Mouse (Mus musculus) subcutaneous adipose tissue, adult 2 months (tissue): ENCODE data around the gene Zfp975. TPM values are rescaled to one million over a fixed set of nuclear protein-coding genes. Genes with fewer than 3 reads are reported as not detected.

Source experiments
- polyA plus RNA-seq: library from polyadenylated mRNA; depleted of rRNA; stranded (reverse); fragments of >200 nt; gene quantifications from 2 replicates; pipeline ENCODE4 v1.2.3, GENCODE M21; 2012; ENCODE audit warnings: low replicate concordance; rRNA removed

Gene Zfp975
- polyA plus RNA-seq, result 0.57 and 1.1 TPM in 2 replicates

DNA sequence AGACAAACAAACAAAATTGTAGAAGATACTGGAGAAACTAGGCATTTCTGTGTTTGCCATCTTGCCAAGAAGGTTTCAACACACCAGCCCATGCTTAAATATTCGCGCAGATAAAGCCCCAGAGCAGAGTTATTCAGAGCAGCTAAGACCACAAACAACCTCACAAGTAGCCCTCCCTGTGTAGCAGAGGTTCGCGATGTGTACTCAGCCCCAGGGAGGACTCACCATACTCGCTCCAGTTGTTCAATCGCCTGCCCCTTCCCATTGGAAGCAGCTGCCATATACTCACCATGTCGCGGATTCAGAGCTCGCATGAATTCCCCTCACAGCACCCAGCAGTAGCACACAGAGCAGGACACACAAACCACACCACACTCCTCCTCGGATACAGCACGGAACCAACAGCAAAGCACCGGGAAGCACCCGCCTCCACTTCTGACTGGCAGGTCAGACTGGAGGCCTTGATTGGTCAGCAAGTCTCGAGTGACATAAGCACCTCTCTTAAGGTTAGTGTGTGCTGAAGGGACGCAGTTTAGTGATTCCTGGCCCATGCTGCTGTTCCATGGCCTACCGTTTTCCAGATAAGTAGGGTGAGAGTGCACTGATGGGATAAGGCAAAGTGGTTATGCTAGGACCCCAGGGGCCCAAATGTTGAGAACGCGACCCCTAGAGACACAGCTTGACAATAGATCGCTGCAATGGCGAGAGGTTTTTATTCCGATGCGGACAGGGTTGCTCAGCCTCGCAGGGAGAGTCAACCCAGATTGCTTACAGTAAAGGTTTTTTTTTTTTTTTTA is at the start of gene Zfp975:
TSS of gene Zfp975 (minus strand) at position 381 of the 797 bp plus-strand sequence.

DNA sequence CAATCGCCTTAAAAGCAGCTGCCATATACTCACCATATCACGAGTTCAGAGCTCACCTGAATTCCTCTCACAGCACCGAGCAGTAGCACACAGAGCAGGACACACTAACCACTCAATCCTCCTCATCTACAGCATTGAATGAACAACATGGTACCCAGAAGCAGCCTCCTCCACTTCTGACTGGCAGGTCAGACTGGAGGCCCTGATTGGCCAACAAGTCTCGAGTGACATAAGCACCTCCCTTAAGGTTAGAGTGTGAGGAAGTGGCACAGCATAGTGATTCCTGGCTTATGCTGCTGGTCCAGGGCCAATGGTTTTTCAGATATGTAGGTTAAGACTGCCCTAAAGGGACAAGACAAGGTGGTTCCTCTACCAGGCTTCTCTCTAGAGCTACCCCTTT is 34.4 kb upstream of the Zfp975 start, which contains the start of gene Gm17067:
TSS of gene Gm17067 (minus strand) at position 101 of the 400 bp plus-strand sequence.

DNA sequence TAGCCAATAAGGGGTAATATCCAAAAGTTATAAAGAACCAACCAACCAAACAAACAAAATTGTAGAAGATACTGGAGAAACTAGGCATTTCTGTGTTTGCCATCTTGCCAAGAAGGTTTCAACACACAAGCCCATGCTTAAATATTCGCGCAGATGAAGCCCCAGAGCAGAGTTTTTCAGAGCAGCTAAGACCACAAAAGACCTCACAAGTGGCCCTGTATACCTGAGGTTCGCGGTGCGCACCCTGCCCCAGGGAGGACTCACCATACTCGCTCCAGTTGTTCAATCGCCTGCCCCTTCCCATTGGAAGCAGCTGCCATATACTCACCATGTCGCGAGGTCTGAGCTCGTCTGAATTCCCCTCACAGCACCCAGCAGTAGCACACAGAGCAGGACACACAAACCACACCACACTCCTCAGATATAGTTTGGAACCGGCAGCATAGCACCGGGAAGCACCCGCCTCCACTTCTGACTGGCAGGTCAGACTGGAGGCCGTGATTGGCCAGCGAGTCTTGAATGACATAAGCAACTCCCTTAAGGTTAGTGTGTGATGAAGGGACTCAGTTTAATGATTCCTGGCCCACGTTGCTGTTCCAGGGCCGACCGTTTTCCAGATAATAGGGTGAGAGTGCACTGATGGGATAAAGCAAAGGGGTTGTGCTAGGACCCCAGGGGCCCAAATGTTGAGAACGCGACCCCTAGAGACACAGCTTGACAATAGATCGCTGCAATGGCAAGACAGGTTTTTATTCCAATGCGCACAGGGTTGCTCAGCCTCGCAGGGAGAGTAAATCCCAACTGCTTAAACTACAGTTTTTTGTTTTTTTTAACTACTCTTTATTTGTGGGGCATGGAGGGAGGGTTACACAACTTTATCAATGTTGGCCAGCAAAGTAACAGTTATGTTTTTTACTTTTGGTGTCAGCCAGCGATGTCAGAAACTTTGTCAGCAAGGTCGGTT is 50.1 kb downstream of the Zfp975 start, which contains the start of gene Zfp976:
TSS of gene Zfp976 (minus strand) at position 437 of the 964 bp plus-strand sequence.

Other genes with a start within 250 kb of the Zfp975 start
- gene 4933421I07Rik, start 244.6 kb downstream of the Zfp975 start, polyA plus RNA-seq, result not detected in 2 replicates
- 5.1 and 10.8 TPM in 2 replicates for gene Zfp141, start 187.0 kb downstream of the Zfp975 start, polyA plus RNA-seq
- gene Gm21028, start 114.2 kb downstream of the Zfp975 start, polyA plus RNA-seq, result not detected in 2 replicates
- gene Zfp977, start 100.2 kb downstream of the Zfp975 start, polyA plus RNA-seq, result 0.30 TPM in 2 replicates
- gene Zfp976, start 50.2 kb downstream of the Zfp975 start, polyA plus RNA-seq, result 0.49 and 0.62 TPM in 2 replicates
- not detected in 2 replicates for gene Gm17067, start 34.3 kb upstream of the Zfp975 start, polyA plus RNA-seq
- gene Vmn2r62, start 100.8 kb upstream of the Zfp975 start, polyA plus RNA-seq, result not detected in 2 replicates
- not detected in 2 replicates for gene Gm2381, start 174.5 kb upstream of the Zfp975 start, polyA plus RNA-seq
- not detected in 2 replicates for gene Vmn2r63, start 241.1 kb upstream of the Zfp975 start, polyA plus RNA-seq